Mouse (Mus musculus) forebrain, embryonic 11.5 days (tissue): ENCODE measurements at regions not wholly inside any gene's neighbourhood (a gene's known extent, or its start where the extent isn't known, plus 50 kb on each side); places are given as distances from the start of the nearest gene placed in this dataset.

Experiments used
- ATAC-seq: fragments of 200-750 bp; cut with Nextera tagmentation; replicated peaks from 2 replicates; pipeline ENCODE4 v1.8.0; 2017; ENCODE audit warnings: moderate TSS enrichment; ENCODE audit not compliant: low FRiP score
- DNase-seq: peaks from one replicate; pipeline ENCODE4 v3.0.0-alpha.2; 2017; ENCODE audit warnings: low spot score
- H3K27ac ChIP-seq: fragments of 300-500 bp; sonication (generic); 2 replicates; pipeline ENCODE4 v1.5.1; 2014; ENCODE audit warnings: low read depth, low read length
- H3K27me3 ChIP-seq: fragments of 300-500 bp; sonication (generic); 2 replicates; pipeline ENCODE4 v1.6.1; 2014; ENCODE audit warnings: mild to moderate bottlenecking, low read length, mixed read lengths; ENCODE audit not compliant: control insufficient read depth, insufficient read depth
- H3K36me3 ChIP-seq: fragments of 300-500 bp; sonication (generic); 2 replicates; pipeline ENCODE4 v1.6.1; 2014; ENCODE audit warnings: mild to moderate bottlenecking, low read length, moderate library complexity, mixed read lengths; ENCODE audit not compliant: control insufficient read depth, insufficient read depth
- H3K4me1 ChIP-seq: fragments of 300-500 bp; sonication (generic); replicated peaks from 2 replicates; pipeline ENCODE4 v1.6.1; 2014; ENCODE audit warnings: low read length, mixed read lengths; ENCODE audit not compliant: control insufficient read depth, insufficient read depth
- H3K4me2 ChIP-seq: fragments of 300-500 bp; sonication (generic); 2 replicates; pipeline ENCODE4 v1.6.1; 2014; ENCODE audit warnings: low read depth, mild to moderate bottlenecking, low read length, moderate library complexity, mixed read lengths; ENCODE audit not compliant: severe bottlenecking
- H3K4me3 ChIP-seq: fragments of 300-500 bp; sonication (generic); 2 replicates; pipeline ENCODE4 v1.5.1; 2014; ENCODE audit warnings: low read depth, low read length
- H3K9ac ChIP-seq: fragments of 300-500 bp; sonication (generic); 2 replicates; pipeline ENCODE4 v1.6.1; 2014; ENCODE audit warnings: low read length
- H3K9me3 ChIP-seq: fragments of 300-500 bp; sonication (generic); 2 replicates; pipeline ENCODE4 v1.6.1; 2016; ENCODE audit warnings: low read length, mixed read lengths; ENCODE audit not compliant: control insufficient read depth
- WGBS: fragments of 180-500 bp; shearing (Covaris S2); extraction: QIAGEN DNeasy Blood & Tissue Kit; methylation state at CpG from one replicate; pipeline ENCODE4 v1.1.7; 2014; 5-methylcytosine and 5-hydroxymethylcytosine counted together

DNA sequence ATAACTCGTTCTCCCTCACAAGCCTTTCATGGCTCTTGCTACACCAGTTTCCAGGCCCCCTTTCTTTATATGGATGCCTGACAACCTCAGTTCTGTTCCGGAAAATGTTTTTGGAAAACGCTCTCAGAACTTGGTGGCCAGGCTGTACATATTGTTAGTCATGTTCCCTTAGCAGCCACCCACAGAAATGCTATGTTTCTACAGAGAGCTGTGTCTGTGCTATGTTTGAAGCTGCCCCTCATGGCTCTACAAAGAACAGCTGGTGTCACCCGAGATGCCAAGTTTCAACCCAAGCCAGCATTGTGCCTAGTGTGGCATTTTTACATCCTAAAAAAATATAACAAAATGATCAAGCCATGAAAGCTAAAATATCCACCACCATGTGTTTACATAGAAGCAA lies 175.0 kb upstream of the Sphkap start:
- H3K4me1 ChIP-seq: no peaks in the 10 kb centered on the region
- 89% methylated on average over 4 of the region's 4 CpGs for WGBS
- H3K27ac ChIP-seq: no peak overlapping the region
- H3K4me3 ChIP-seq: no peak overlapping the region
- H3K9me3 ChIP-seq: no peaks in the 10 kb centered on the region
- H3K9ac ChIP-seq: no peak overlapping the region
- ATAC-seq (no peak), DNase-seq (no peak)
- H3K4me2 ChIP-seq: no peak overlapping the region
- H3K27me3 ChIP-seq: no peaks in the 10 kb centered on the region
- no peaks in the 10 kb centered on the region for H3K36me3 ChIP-seq

DNA sequence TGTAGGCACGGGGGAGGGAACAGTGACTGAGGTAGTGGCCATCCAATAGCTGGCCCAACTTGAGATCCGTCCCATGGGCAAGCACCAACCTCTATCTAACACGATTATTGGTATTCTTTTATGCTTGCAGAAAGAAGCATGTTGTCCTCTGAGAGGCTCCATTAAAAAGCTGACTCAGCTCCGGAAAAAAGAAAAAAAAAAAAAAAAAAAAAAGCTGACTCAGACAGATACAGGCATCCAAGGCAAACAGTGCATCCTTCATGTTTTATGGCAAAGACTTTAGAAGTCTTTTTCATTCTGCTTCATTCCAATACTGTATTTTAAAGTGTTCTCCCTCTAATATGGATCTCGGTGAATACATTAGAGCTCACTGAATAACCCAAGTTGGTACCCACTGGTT lies 162.0 kb upstream of the Sphkap start:
- DNase-seq (no peak), ATAC-seq (no peak)
- H3K36me3 ChIP-seq: no peaks in the 10 kb centered on the region
- H3K9me3 ChIP-seq: no peaks in the 10 kb centered on the region
- H3K9ac ChIP-seq: no peak overlapping the region
- no peak overlapping the region for H3K4me3 ChIP-seq
- no peaks in the 10 kb centered on the region for H3K4me1 ChIP-seq
- H3K27ac ChIP-seq: no peak overlapping the region
- 88% methylated on average over 5 of the region's 5 CpGs for WGBS
- no peaks in the 10 kb centered on the region for H3K27me3 ChIP-seq
- H3K4me2 ChIP-seq: no peak overlapping the region

DNA sequence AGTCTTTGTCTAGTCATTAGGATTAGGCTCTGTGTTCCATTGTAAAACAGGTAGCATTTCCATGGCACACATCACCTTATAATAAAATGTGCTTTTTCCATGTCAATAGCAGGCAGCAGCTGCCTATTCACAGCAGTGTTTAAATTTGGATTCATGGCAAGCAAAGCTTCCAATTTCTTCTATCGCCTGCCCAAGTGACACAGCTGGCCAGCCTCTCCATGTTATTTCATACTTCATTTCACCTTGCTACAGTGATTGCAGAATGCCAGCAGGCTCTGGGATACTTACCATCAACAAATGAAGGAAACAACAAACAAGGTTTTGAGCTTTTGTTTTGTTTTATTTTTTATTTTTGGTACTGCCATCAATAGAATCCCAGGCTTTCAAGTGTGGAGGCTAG lies 160.7 kb upstream of the Sphkap start:
- no peak overlapping the region for H3K9ac ChIP-seq
- WGBS: 74% methylated on average over 1 of the region's 1 CpGs
- ATAC-seq (no peak), DNase-seq (no peak)
- no peak overlapping the region for H3K27ac ChIP-seq
- no peak overlapping the region for H3K4me3 ChIP-seq
- H3K4me1 ChIP-seq: no peaks in the 10 kb centered on the region
- H3K4me2 ChIP-seq: no peak overlapping the region
- no peaks in the 10 kb centered on the region for H3K36me3 ChIP-seq
- no peaks in the 10 kb centered on the region for H3K9me3 ChIP-seq
- H3K27me3 ChIP-seq: no peaks in the 10 kb centered on the region

DNA sequence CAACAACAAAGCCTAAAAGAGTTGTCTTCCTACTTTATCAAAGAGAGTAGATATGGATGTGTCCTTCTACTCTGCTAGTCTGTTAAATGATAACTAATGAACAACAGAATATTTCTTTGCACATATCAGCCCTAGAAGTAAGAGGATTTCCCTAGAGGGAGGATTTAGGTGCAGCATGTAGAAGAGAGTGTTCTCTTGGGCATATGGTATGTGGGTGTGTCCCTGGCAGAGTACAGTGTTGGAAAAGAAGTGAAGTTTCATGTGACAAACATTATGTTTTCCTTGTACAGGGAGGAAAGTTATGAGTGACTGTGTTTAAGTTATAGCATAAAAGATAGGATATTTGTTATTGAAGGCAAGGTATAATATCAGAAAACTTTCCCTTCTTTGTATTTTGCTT lies 143.6 kb upstream of the Sphkap start:
- Histone ChIP-seq H3K27me3 (no peaks in the 10 kb centered on the region), H3K27ac (no peak overlapping the region), H3K4me3 (no peak overlapping the region), H3K4me1 (no peaks in the 10 kb centered on the region), H3K9ac (no peak overlapping the region), H3K4me2 (no peak overlapping the region), H3K9me3 (no peaks in the 10 kb centered on the region), H3K36me3 (no peaks in the 10 kb centered on the region)
- no peak for ATAC-seq
- no peak for DNase-seq

DNA sequence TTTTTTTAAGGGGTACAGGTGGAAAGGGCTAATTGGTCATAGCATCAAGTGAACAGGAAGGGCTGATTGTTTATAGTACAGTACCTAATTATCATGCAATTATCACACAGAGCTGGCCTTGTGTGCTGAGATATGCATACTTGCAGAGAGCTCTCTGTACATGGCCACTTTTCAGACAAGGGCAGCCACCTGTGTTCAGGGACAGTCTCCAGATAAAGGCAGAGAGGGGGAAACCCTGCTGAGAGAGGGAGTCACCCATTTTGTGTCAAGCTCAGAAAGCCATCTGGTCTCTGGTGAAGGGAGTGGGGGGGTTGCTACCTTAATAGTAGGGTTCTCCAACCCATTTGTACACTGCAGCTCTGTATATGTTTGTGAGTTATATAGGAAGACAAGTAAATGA lies 127.5 kb upstream of the Sphkap start:
- Histone ChIP-seq H3K9me3 (no peaks in the 10 kb centered on the region), H3K4me2 (no peak overlapping the region), H3K27ac (no peak overlapping the region), H3K27me3 (no peaks in the 10 kb centered on the region), H3K9ac (no peak overlapping the region), H3K36me3 (no peaks in the 10 kb centered on the region), H3K4me1 (no peaks in the 10 kb centered on the region), H3K4me3 (no peak overlapping the region)
- DNase-seq (no peak), ATAC-seq (0 out of 2 replicates have a peak, but pooled peaks have one; percentile 46)

DNA sequence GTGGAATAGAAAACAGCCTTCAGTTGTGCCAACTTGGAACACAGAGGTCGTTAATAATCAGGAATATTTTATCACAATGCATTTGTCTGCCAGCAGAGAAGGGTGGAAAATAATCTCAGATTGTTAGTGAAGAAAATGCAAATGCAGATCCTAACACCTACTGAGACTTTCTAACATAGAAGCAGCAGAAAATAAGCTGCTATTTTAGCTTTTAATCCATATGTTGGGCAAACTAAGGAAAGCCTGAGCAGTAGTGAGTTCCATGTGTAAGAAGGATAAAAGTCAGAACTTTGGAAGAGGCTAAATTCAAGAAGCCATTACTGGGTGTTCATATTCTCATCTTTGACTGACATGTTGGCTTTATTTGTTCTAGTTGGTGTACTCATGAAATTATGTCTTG lies 119.8 kb upstream of the Sphkap start:
- no peak for DNase-seq
- Histone ChIP-seq H3K4me1 (no peaks in the 10 kb centered on the region), H3K36me3 (no peaks in the 10 kb centered on the region), H3K4me2 (no peak overlapping the region), H3K27ac (no peak overlapping the region), H3K4me3 (no peak overlapping the region), H3K9me3 (no peaks in the 10 kb centered on the region; the same call in 1 of the 2 replicates), H3K27me3 (no peaks in the 10 kb centered on the region), H3K9ac (no peak overlapping the region)
- WGBS: 60% methylated on average over 1 of the region's 1 CpGs
- ATAC-seq: no peak

DNA sequence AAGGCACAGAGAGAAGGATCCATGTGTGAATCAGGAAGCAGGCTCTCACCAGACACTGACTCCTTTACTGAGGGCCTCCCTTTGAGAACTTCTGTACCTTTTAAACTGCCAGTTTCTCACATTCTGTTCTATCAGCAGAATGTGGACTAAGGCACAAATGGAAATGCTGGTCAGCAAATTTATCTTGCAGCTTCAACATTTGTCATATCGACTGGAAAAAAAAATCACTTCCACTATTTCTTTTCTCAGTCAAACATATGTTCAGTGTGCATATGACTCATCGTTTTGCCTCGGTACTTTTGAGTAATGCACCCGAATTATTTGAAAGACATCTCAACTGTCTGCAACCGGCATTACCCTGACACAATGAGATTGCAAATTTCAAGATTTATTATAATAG lies 101.4 kb upstream of the Sphkap start:
- Histone ChIP-seq H3K36me3 (no peaks in the 10 kb centered on the region), H3K4me2 (no peak overlapping the region), H3K4me1 (no peaks in the 10 kb centered on the region), H3K4me3 (no peak overlapping the region), H3K27ac (no peak overlapping the region), H3K9me3 (no peaks in the 10 kb centered on the region), H3K27me3 (no peaks in the 10 kb centered on the region), H3K9ac (no peak overlapping the region)
- no peak for DNase-seq
- WGBS: 85% methylated on average over 5 of the region's 5 CpGs
- ATAC-seq: no peak

DNA sequence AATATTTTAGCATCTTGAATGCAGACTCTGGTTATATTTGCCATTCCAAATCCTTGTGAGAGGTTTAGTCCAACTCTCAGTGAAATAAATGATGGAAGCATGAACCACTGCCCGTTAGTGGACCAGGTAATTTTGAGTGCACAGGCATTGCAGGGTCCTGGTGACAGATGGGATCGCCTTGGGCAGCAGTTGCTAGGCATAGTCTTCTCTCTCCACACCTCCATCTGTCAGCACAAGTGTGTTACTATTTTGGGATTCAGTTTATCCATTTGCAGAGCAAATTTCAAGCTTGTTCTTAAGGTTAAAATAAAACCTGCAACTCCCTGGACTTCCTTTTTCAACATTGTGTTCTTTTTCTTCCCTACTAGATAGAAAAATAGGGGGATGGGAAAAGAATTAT lies 97.4 kb upstream of the Sphkap start:
- Histone ChIP-seq H3K27me3 (no peaks in the 10 kb centered on the region), H3K36me3 (no peaks in the 10 kb centered on the region), H3K9me3 (no peaks in the 10 kb centered on the region), H3K9ac (no peak overlapping the region), H3K4me3 (no peak overlapping the region), H3K4me1 (no peaks in the 10 kb centered on the region), H3K27ac (no peak overlapping the region), H3K4me2 (no peak overlapping the region)
- no peak for ATAC-seq
- WGBS: 80% methylated on average over 2 of the region's 2 CpGs
- no peak for DNase-seq

DNA sequence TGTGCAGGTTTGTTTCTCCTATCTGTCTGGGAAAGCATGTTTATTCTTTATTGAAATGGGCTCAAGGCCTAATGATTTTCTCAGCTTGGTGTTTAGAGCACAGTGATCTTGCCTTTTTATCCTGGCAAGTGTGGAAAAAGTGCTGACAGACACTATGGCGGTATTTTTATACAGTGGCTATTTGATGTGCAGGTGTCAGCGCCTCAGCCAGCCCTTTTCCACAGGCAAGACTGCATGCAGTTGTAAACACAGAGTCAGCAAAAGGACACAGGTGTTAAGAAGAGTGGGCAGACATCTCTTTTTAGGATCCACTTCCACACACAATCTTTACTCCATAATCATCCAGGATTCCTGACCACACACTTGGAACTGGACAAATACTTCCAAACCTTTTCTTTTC lies 88.9 kb upstream of the Sphkap start:
- H3K4me1 ChIP-seq: no peaks in the 10 kb centered on the region
- no peak for ATAC-seq
- no peaks in the 10 kb centered on the region for H3K36me3 ChIP-seq
- H3K4me3 ChIP-seq: no peak overlapping the region
- no peak for DNase-seq
- H3K9ac ChIP-seq: no peak overlapping the region
- H3K27ac ChIP-seq: no peak overlapping the region
- WGBS: 87% methylated on average over 2 of the region's 2 CpGs
- no peaks in the 10 kb centered on the region for H3K9me3 ChIP-seq
- H3K27me3 ChIP-seq: no peaks in the 10 kb centered on the region
- H3K4me2 ChIP-seq: no peak overlapping the region
